Mouse (Mus musculus): ENCODE data around the gene Adamtsl3. TPM values are rescaled to one million over a fixed set of nuclear protein-coding genes. Genes with fewer than 3 reads are reported as not detected.
A peak's percentile ranks its signal among the peaks of the same experiment; 100 is the strongest.

Adamtsl3 gene
- polyA plus RNA-seq, 2 experiments = 8.3 to 9.2 TPM

DNA sequence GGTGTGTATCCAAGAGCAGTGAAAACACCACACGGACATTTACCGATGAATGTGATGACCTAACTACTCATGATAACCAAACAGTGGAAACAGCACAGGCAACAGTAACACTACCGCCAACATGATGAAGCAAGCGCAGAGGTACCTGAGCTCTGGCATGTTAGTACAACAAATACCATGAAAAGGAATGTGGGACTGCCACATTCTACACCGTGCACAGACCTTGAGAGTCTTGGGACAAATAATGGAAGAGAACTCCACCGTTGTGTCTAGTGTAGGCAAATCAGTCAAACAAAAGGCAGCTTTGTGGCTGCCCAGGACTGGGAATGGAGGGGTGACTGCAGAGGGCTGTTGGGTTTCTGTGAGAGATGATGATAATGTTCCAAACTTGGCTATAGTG, 269.9 kb downstream of the Adamtsl3 start:
- DNase-seq (ENCODE audit: low spot score) (no peak), ATAC-seq (ENCODE audit: low FRiP score, low read depth) (no peak)
- Histone ChIP-seq H3K27ac (replicated peaks; ENCODE audit: low read depth, low read length) (no peak overlapping the region), H3K4me3 (replicated peaks; ENCODE audit: low read length) (no peak overlapping the region), H3K4me2 (replicated peaks; ENCODE audit: low read depth, low read length, severe bottlenecking) (no peak overlapping the region), H3K4me1 (ENCODE audit: control insufficient read depth, insufficient read depth, low read length) (no peaks in the 10 kb centered on the region), H3K36me3 (ENCODE audit: control insufficient read depth, insufficient read depth, low read length) (no peaks in the 10 kb centered on the region; the same call in 1 of the 2 replicates), H3K9me3 (ENCODE audit: control insufficient read depth, low read length) (no peaks in the 10 kb centered on the region), H3K9ac (ENCODE audit: low read depth, low read length, severe bottlenecking) (no peak overlapping the region), H3K27me3 (ENCODE audit: control insufficient read depth, insufficient read depth, low read length) (no peaks in the 10 kb centered on the region)
- TF ChIP-seq POLR2A (IDR thresholded peaks at IDR 0.05; ENCODE audit: borderline replicate concordance, extremely low read depth, insufficient read depth, insufficient read length) = no peak
- WGBS = 75% methylated on average over 6 of the region's 6 CpGs

- Histone ChIP-seq H3K9ac (ENCODE audit: low read depth, low read length, severe bottlenecking) (no peak overlapping the region), H3K36me3 (ENCODE audit: control insufficient read depth, insufficient read depth, low read length) (no peaks in the 10 kb centered on the region; the same call in 1 of the 2 replicates), H3K9me3 (ENCODE audit: control insufficient read depth, low read length) (no peaks in the 10 kb centered on the region), H3K4me2 (replicated peaks; ENCODE audit: low read depth, low read length, severe bottlenecking) (no peak overlapping the region), H3K4me3 (replicated peaks; ENCODE audit: low read length) (no peak overlapping the region), H3K27me3 (ENCODE audit: control insufficient read depth, insufficient read depth, low read length) (no peaks in the 10 kb centered on the region), H3K27ac (replicated peaks; ENCODE audit: low read depth, low read length) (no peak overlapping the region), H3K4me1 (ENCODE audit: control insufficient read depth, insufficient read depth, low read length) (no peaks in the 10 kb centered on the region)
- TF ChIP-seq POLR2A (IDR thresholded peaks at IDR 0.05; ENCODE audit: borderline replicate concordance, extremely low read depth, insufficient read depth, insufficient read length) = no peak
- WGBS = 60% methylated on average over 3 of the region's 3 CpGs
- ATAC-seq (ENCODE audit: low FRiP score, low read depth) (no peak), DNase-seq (ENCODE audit: low spot score) (peak; percentile 14)
These were observed 274.1 kb downstream of the Adamtsl3 start for GRCm38 (mm10) chr7:82609629-82610028.

DNA sequence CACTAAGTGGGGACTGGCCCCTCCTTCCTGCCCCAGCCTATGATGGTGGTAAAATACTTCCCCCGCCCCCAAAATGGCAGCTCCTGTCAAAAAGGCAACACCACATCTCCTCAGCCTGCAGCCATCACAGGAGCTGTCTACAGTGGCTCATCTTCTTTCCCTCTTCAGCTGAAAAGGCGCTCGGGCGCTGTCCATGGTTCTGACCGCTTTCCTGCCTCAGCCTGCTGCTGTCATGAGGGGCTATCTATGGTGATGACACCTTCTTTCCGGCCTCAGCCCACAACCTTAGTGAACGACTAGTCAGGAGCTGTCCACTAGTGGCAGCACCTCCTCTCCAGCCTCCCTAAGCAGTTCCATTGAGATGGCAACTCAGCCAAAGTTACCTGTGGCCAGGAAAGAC, 289.8 kb downstream of the Adamtsl3 start:
- no peaks in the 10 kb centered on the region for H3K9me3 ChIP-seq (ENCODE audit: control insufficient read depth, low read length)
- no peaks in the 10 kb centered on the region for H3K27me3 ChIP-seq (ENCODE audit: control insufficient read depth, insufficient read depth, low read length)
- peak; percentile 75 for DNase-seq (ENCODE audit: low spot score)
- TF ChIP-seq POLR2A (IDR thresholded peaks at IDR 0.05; ENCODE audit: borderline replicate concordance, extremely low read depth, insufficient read depth, insufficient read length) = no peak
- 16% methylated on average over 7 of the region's 7 CpGs for WGBS
- H3K36me3 ChIP-seq (ENCODE audit: control insufficient read depth, insufficient read depth, low read length) = no peaks in the 10 kb centered on the region
- H3K27ac ChIP-seq (replicated peaks; ENCODE audit: low read depth, low read length) = no peak overlapping the region
- 0 out of 2 replicates have a peak, but pooled peaks have one; percentile 34 for ATAC-seq (ENCODE audit: low FRiP score, low read depth)
- no peaks in the 10 kb centered on the region for H3K4me1 ChIP-seq (ENCODE audit: control insufficient read depth, insufficient read depth, low read length)
- H3K4me3 ChIP-seq (replicated peaks; ENCODE audit: low read length) = no peak overlapping the region
- H3K9ac ChIP-seq (ENCODE audit: low read depth, low read length, severe bottlenecking) = no peak overlapping the region
- H3K4me2 ChIP-seq (replicated peaks; ENCODE audit: low read depth, low read length, severe bottlenecking) = no peak overlapping the region

- Histone ChIP-seq H3K27me3 (ENCODE audit: control insufficient read depth, insufficient read depth, low read length) (no peaks in the 10 kb centered on the region), H3K27ac (replicated peaks; ENCODE audit: low read depth, low read length) (no peak overlapping the region), H3K36me3 (ENCODE audit: control insufficient read depth, insufficient read depth, low read length) (peaks cover 2% of the 10 kb centered on the region; the same call in 1 of the 2 replicates), H3K4me3 (replicated peaks; ENCODE audit: low read length) (no peak overlapping the region), H3K4me2 (replicated peaks; ENCODE audit: low read depth, low read length, severe bottlenecking) (no peak overlapping the region), H3K9me3 (ENCODE audit: control insufficient read depth, low read length) (no peaks in the 10 kb centered on the region), H3K9ac (ENCODE audit: low read depth, low read length, severe bottlenecking) (no peak overlapping the region), H3K4me1 (ENCODE audit: control insufficient read depth, insufficient read depth, low read length) (0 out of 2 replicates have a peak, but pooled peaks cover 5% of the 10 kb centered on the region)
- WGBS = 86% methylated on average over 3 of the region's 3 CpGs
- no peak for TF ChIP-seq POLR2A (IDR thresholded peaks at IDR 0.05; ENCODE audit: borderline replicate concordance, extremely low read depth, insufficient read depth, insufficient read length)
- ATAC-seq (ENCODE audit: low FRiP score, low read depth) (no peak), DNase-seq (ENCODE audit: low spot score) (no peak)
These were observed 311.7 kb downstream of the Adamtsl3 start for GRCm38 (mm10) chr7:82647183-82647582.

- no peaks in the 10 kb centered on the region for H3K27me3 ChIP-seq (ENCODE audit: control insufficient read depth, insufficient read depth, low read length)
- no peak for ATAC-seq (ENCODE audit: low FRiP score, low read depth)
- H3K27ac ChIP-seq (replicated peaks; ENCODE audit: low read depth, low read length) = no peak overlapping the region
- H3K4me1 ChIP-seq (ENCODE audit: control insufficient read depth, insufficient read depth, low read length) = 0 out of 2 replicates have a peak, but pooled peaks cover 5% of the 10 kb centered on the region
- peak overlapping the region; percentile 64 for H3K9ac ChIP-seq (ENCODE audit: low read depth, low read length, severe bottlenecking)
- H3K9me3 ChIP-seq (ENCODE audit: control insufficient read depth, low read length) = no peaks in the 10 kb centered on the region
- TF ChIP-seq POLR2A (IDR thresholded peaks at IDR 0.05; ENCODE audit: borderline replicate concordance, extremely low read depth, insufficient read depth, insufficient read length) = no peak
- H3K4me2 ChIP-seq (replicated peaks; ENCODE audit: low read depth, low read length, severe bottlenecking) = peak overlapping the region; percentile 74
- no peak for DNase-seq (ENCODE audit: low spot score)
- peaks cover 4% of the 10 kb centered on the region; the same call in 1 of the 2 replicates for H3K36me3 ChIP-seq (ENCODE audit: control insufficient read depth, insufficient read depth, low read length)
- H3K4me3 ChIP-seq (replicated peaks; ENCODE audit: low read length) = peak overlapping the region; percentile 54
- 46% methylated on average over 3 of the region's 4 CpGs for WGBS
These were observed 312.4 kb downstream of the Adamtsl3 start for GRCm38 (mm10) chr7:82647909-82648308.

Data from limb, embryonic 14.5 days (tissue).